Mouse (Mus musculus): ENCODE data around the gene Arhgap33. TPM values are rescaled to one million over a fixed set of nuclear protein-coding genes. Genes with fewer than 3 reads are reported as not detected.

Gene Arhgap33
- 5.6 and 6.4 TPM in 2 replicates for polyA plus RNA-seq (2015; fragmentation: Nextera tagmentation; extraction: Ambion mirVana)

- WGBS = under 1% methylated on average over 72 of the region's 84 CpGs
- Histone ChIP-seq H3K27ac (ENCODE audit: low read length) (peak within 1 kb of the TSS; percentile 63), H3K4me3 (ENCODE audit: low read length) (peak within 1 kb of the TSS; percentile 80), H3K4me2 (ENCODE audit: low read depth, low read length) (peak within 1 kb of the TSS; percentile 97), H3K36me3 (ENCODE audit: control insufficient read depth, insufficient read depth, low read length) (no peaks in the 10 kb centered on the region), H3K9ac (ENCODE audit: low read depth, low read length) (peak within 1 kb of the TSS; percentile 78), H3K9me3 (ENCODE audit: control insufficient read depth, low read length) (no peaks in the 10 kb centered on the region), H3K27me3 (replicated peaks; ENCODE audit: control insufficient read depth, insufficient read depth, low read length) (no peaks in the 10 kb centered on the region), H3K4me1 (ENCODE audit: control insufficient read depth, insufficient read depth, low read length) (peaks cover 27% of the 10 kb centered on the region)
- ATAC-seq = peak; percentile 94
Observed at GRCm38 (mm10) chr7:30534633-30535577, at the start of gene Arhgap33. Arhgap33 (minus strand) TSS chr7:30535060.

- H3K9ac ChIP-seq (ENCODE audit: low read depth, low read length) = no peak overlapping the region
- no peak for ATAC-seq
- H3K9me3 ChIP-seq (ENCODE audit: control insufficient read depth, low read length) = no peaks in the 10 kb centered on the region
- H3K36me3 ChIP-seq (ENCODE audit: control insufficient read depth, insufficient read depth, low read length) = peaks cover 39% of the 10 kb centered on the region
- H3K27ac ChIP-seq (ENCODE audit: low read length) = no peak overlapping the region
- H3K27me3 ChIP-seq (replicated peaks; ENCODE audit: control insufficient read depth, insufficient read depth, low read length) = no peaks in the 10 kb centered on the region
- no peak overlapping the region for H3K4me2 ChIP-seq (ENCODE audit: low read depth, low read length)
- 92% methylated on average over 10 of the region's 10 CpGs for WGBS
- peaks cover 13% of the 10 kb centered on the region for H3K4me1 ChIP-seq (ENCODE audit: control insufficient read depth, insufficient read depth, low read length)
- no peak overlapping the region for H3K4me3 ChIP-seq (ENCODE audit: low read length)
Observed at GRCm38 (mm10) chr7:30584339-30584738, 49.5 kb upstream of the Arhgap33 start.

GRCm38 (mm10) chr7:30581547-30581946 is 46.7 kb upstream of the Arhgap33 start:
- ATAC-seq = no peak
- WGBS = 96% methylated on average over 16 of the region's 16 CpGs
- peaks cover 2% of the 10 kb centered on the region; the same call in 1 of the 2 replicates for H3K4me1 ChIP-seq (ENCODE audit: control insufficient read depth, insufficient read depth, low read length)
- no peak overlapping the region for H3K4me3 ChIP-seq (ENCODE audit: low read length)
- no peak overlapping the region for H3K9ac ChIP-seq (ENCODE audit: low read depth, low read length)
- no peaks in the 10 kb centered on the region for H3K9me3 ChIP-seq (ENCODE audit: control insufficient read depth, low read length)
- H3K27me3 ChIP-seq (replicated peaks; ENCODE audit: control insufficient read depth, insufficient read depth, low read length) = no peaks in the 10 kb centered on the region
- H3K27ac ChIP-seq (ENCODE audit: low read length) = no peak overlapping the region
- H3K4me2 ChIP-seq (ENCODE audit: low read depth, low read length) = no peak overlapping the region
- H3K36me3 ChIP-seq (ENCODE audit: control insufficient read depth, insufficient read depth, low read length) = peaks cover 53% of the 10 kb centered on the region

GRCm38 (mm10) chr7:30579950-30580349 is 45.1 kb upstream of the Arhgap33 start:
- Histone ChIP-seq H3K9ac (ENCODE audit: low read depth, low read length) (no peak overlapping the region), H3K9me3 (ENCODE audit: control insufficient read depth, low read length) (no peaks in the 10 kb centered on the region), H3K27ac (ENCODE audit: low read length) (no peak overlapping the region), H3K4me2 (ENCODE audit: low read depth, low read length) (no peak overlapping the region), H3K4me1 (ENCODE audit: control insufficient read depth, insufficient read depth, low read length) (no peaks in the 10 kb centered on the region), H3K4me3 (ENCODE audit: low read length) (no peak overlapping the region), H3K27me3 (replicated peaks; ENCODE audit: control insufficient read depth, insufficient read depth, low read length) (no peaks in the 10 kb centered on the region), H3K36me3 (ENCODE audit: control insufficient read depth, insufficient read depth, low read length) (peaks cover 53% of the 10 kb centered on the region)
- 84% methylated on average over 8 of the region's 8 CpGs for WGBS
- peak; percentile 92 for ATAC-seq

DNA sequence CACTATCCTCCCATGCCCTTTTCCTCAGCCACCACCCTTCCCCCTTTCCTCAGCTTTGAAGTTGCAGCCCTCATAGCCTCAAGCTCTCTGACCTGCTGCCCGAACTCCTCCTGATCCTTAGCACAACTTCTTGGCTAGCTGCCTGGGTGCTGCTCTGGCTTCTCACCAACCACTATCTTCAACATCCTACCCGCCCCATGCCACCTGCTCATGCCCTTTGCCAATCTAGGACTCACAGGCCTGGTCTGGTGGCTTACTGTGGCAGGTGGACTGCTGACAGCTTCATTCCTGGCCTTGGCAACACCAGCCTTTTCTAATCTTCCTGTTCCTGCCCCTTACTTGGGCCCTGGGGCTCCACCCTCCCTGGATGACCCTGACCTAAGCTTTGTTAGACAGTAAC is 38.1 kb upstream of the Arhgap33 start:
- no peak for ATAC-seq
- no peak overlapping the region for H3K4me2 ChIP-seq (ENCODE audit: low read depth, low read length)

DNA sequence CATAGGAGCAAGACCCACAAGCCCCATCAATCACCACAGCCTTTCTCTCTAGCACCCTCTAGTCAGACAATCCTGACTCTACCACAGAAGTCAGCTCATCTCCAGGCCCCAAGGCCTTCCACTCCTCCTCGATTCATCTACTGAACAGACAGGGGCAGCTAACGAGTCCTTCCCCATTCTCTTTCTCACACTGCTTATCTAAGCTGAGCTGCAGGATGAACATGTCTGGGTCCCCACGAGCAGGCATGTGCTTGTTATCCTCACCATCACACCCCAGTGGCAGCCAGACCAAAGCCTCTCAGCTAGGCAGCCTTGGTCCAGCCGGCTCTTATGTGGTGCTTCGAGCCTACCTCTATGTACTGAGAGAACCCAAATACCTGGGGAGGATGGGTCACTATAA is 37.5 kb upstream of the Arhgap33 start:
- Histone ChIP-seq H3K27me3 (replicated peaks; ENCODE audit: control insufficient read depth, insufficient read depth, low read length) (no peaks in the 10 kb centered on the region), H3K4me3 (ENCODE audit: low read length) (no peak overlapping the region), H3K27ac (ENCODE audit: low read length) (no peak overlapping the region), H3K9ac (ENCODE audit: low read depth, low read length) (no peak overlapping the region), H3K36me3 (ENCODE audit: control insufficient read depth, insufficient read depth, low read length) (peaks cover 64% of the 10 kb centered on the region), H3K4me2 (ENCODE audit: low read depth, low read length) (no peak overlapping the region), H3K9me3 (ENCODE audit: control insufficient read depth, low read length) (no peaks in the 10 kb centered on the region), H3K4me1 (ENCODE audit: control insufficient read depth, insufficient read depth, low read length) (no peaks in the 10 kb centered on the region)
- ATAC-seq = no peak
- WGBS = 82% methylated on average over 5 of the region's 5 CpGs

More for the DNA sequence above, 38.1 kb upstream of the Arhgap33 start:
- no peaks in the 10 kb centered on the region for H3K27me3 ChIP-seq (replicated peaks; ENCODE audit: control insufficient read depth, insufficient read depth, low read length)
- peaks cover 65% of the 10 kb centered on the region for H3K36me3 ChIP-seq (ENCODE audit: control insufficient read depth, insufficient read depth, low read length)
- no peak overlapping the region for H3K9ac ChIP-seq (ENCODE audit: low read depth, low read length)
- no peaks in the 10 kb centered on the region for H3K9me3 ChIP-seq (ENCODE audit: control insufficient read depth, low read length)
- H3K4me1 ChIP-seq (ENCODE audit: control insufficient read depth, insufficient read depth, low read length) = no peaks in the 10 kb centered on the region
- WGBS = 78% methylated on average over 2 of the region's 2 CpGs
- H3K4me3 ChIP-seq (ENCODE audit: low read length) = no peak overlapping the region
- no peak overlapping the region for H3K27ac ChIP-seq (ENCODE audit: low read length)

DNA sequence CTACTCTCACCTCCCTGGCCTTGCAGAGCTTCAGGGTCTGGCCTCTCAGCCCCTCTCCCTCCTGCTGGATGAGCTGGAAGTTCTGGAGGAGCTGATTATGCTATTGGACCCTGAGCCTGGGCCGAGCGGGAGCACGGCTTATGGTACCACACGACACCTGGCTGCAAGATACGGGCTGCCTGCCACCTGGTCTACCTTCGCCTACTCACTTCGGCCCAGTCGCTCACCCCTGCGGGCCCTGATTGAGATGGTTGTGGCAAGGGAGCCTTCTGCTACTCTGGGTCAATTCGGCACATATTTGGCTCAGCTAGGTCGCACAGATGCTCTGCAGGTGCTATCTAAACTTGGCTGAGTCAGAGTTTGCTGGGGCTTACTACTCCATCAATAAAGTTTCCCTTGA is 32.7 kb upstream of the Arhgap33 start:
- Histone ChIP-seq H3K4me2 (ENCODE audit: low read depth, low read length) (no peak overlapping the region), H3K4me3 (ENCODE audit: low read length) (no peak overlapping the region), H3K36me3 (ENCODE audit: control insufficient read depth, insufficient read depth, low read length) (peaks cover 37% of the 10 kb centered on the region), H3K9me3 (ENCODE audit: control insufficient read depth, low read length) (no peaks in the 10 kb centered on the region), H3K27ac (ENCODE audit: low read length) (no peak overlapping the region), H3K27me3 (replicated peaks; ENCODE audit: control insufficient read depth, insufficient read depth, low read length) (no peaks in the 10 kb centered on the region), H3K9ac (ENCODE audit: low read depth, low read length) (no peak overlapping the region), H3K4me1 (ENCODE audit: control insufficient read depth, insufficient read depth, low read length) (peaks cover 7% of the 10 kb centered on the region; the same call in 1 of the 2 replicates)
- no peak for ATAC-seq
- 90% methylated on average over 11 of the region's 11 CpGs for WGBS

- no peak overlapping the region for H3K4me3 ChIP-seq (ENCODE audit: low read length)
- WGBS = 79% methylated on average over 9 of the region's 9 CpGs
- no peak overlapping the region for H3K4me2 ChIP-seq (ENCODE audit: low read depth, low read length)
- no peak for ATAC-seq
- no peak overlapping the region for H3K27ac ChIP-seq (ENCODE audit: low read length)
- no peaks in the 10 kb centered on the region for H3K9me3 ChIP-seq (ENCODE audit: control insufficient read depth, low read length)
- no peak overlapping the region for H3K9ac ChIP-seq (ENCODE audit: low read depth, low read length)
- H3K4me1 ChIP-seq (ENCODE audit: control insufficient read depth, insufficient read depth, low read length) = peaks cover 7% of the 10 kb centered on the region; the same call in 1 of the 2 replicates
- H3K27me3 ChIP-seq (replicated peaks; ENCODE audit: control insufficient read depth, insufficient read depth, low read length) = no peaks in the 10 kb centered on the region
- peaks cover 27% of the 10 kb centered on the region for H3K36me3 ChIP-seq (ENCODE audit: control insufficient read depth, insufficient read depth, low read length)
Observed at GRCm38 (mm10) chr7:30566033-30566432, 31.2 kb upstream of the Arhgap33 start.

DNA sequence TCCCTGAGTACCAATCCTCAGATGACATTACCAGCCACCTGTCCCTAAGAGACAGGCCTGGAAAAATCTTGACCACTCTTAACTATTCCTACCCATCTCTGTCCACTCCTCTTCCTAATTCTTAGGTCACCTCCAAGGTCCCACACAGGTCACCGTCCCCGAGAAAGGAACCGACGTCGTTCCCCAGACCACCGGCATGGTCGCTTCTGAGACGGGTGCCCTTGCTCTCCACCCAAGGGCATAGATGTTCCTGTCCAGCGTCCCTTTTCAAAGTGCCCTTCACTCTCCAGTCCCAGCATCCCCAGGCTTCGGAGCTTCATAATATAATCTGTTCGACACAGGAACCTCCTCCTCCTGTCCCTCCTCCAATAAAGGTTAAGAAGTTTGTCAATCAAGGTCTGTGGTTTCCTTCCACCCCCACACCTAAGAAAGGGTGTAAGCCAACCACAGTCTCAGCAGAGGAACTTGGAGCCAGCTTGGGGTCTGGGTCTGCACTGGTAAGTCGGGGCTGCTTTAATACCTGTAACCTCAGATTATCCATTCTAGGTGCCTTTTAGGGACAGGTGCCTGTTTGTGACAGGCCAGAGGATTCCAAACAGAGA is 30.2 kb upstream of the Arhgap33 start, which contains the start of gene Igflr1:
Gene Igflr1 (plus strand): TSS at position 458 of the 602 bp plus-strand sequence.
- no peaks in the 10 kb centered on the region for H3K27me3 ChIP-seq (replicated peaks; ENCODE audit: control insufficient read depth, insufficient read depth, low read length)
- H3K27ac ChIP-seq (ENCODE audit: low read length) = no peak within 1 kb of the TSS
- no peaks in the 10 kb centered on the region for H3K9me3 ChIP-seq (ENCODE audit: control insufficient read depth, low read length)
- 95% methylated on average over 12 of the region's 12 CpGs for whole genome bisulfite sequencing
- peaks cover 21% of the 10 kb centered on the region for H3K36me3 ChIP-seq (ENCODE audit: control insufficient read depth, insufficient read depth, low read length)
- peaks cover 10% of the 10 kb centered on the region for H3K4me1 ChIP-seq (ENCODE audit: control insufficient read depth, insufficient read depth, low read length)
- H3K4me3 ChIP-seq (ENCODE audit: low read length) = no peak within 1 kb of the TSS
- no peak within 1 kb of the TSS for H3K9ac ChIP-seq (ENCODE audit: low read depth, low read length)
- no peak within 1 kb of the TSS for H3K4me2 ChIP-seq (ENCODE audit: low read depth, low read length)
- ATAC-seq = no peak
